Mouse (Mus musculus): ENCODE measurements around the gene Nradd. TPM values are rescaled to one million over a fixed set of nuclear protein-coding genes. Genes with fewer than 3 reads are reported as not detected.

The Nradd gene
- polyA plus RNA-seq (2015; fragmentation: Nextera tagmentation; extraction: Ambion mirVana), result 38.0 and 39.3 TPM in 2 replicates

- peak within 1 kb of the TSS; percentile 88 for H3K27ac ChIP-seq (replicated peaks)
- H3K9ac ChIP-seq, result peak within 1 kb of the TSS; percentile 78
- H3K4me2 ChIP-seq, result peak within 1 kb of the TSS; percentile 97
- H3K4me1 ChIP-seq (replicated peaks), result peaks cover 27% of the 10 kb centered on the region
- WGBS, result under 1% methylated on average over 41 of the region's 41 CpGs
- ATAC-seq (ENCODE audit: low read depth), result peak; percentile 95
- H3K36me3 ChIP-seq, result peaks cover 36% of the 10 kb centered on the region
- H3K27me3 ChIP-seq, result no peaks in the 10 kb centered on the region
- no peaks in the 10 kb centered on the region for H3K9me3 ChIP-seq
- peak within 1 kb of the TSS; percentile 53 for H3K4me3 ChIP-seq
Measured at GRCm38 (mm10) chr9:110624361-110625166, at the start of gene Nradd. Gene Nradd (minus strand): TSS chr9:110624452.

GRCm38 (mm10) chr9:110673107-110673752 lies 49.0 kb upstream of the Nradd start:
- WGBS, result 56% methylated on average over 10 of the region's 10 CpGs
- Histone ChIP-seq H3K9ac (no peak overlapping the region), H3K9me3 (no peaks in the 10 kb centered on the region), H3K4me2 (no peak overlapping the region), H3K27ac (replicated peaks) (0 out of 2 replicates have a peak overlapping the region, but pooled peaks have one; percentile 40), H3K4me1 (replicated peaks) (peaks cover 27% of the 10 kb centered on the region), H3K27me3 (no peaks in the 10 kb centered on the region), H3K36me3 (no peaks in the 10 kb centered on the region), H3K4me3 (no peak overlapping the region)
- no peak for ATAC-seq (ENCODE audit: low read depth)

- Histone ChIP-seq H3K4me2 (no peak overlapping the region), H3K27me3 (no peaks in the 10 kb centered on the region), H3K36me3 (no peaks in the 10 kb centered on the region), H3K4me3 (no peak overlapping the region), H3K9ac (no peak overlapping the region), H3K4me1 (replicated peaks) (peaks cover 23% of the 10 kb centered on the region), H3K9me3 (no peaks in the 10 kb centered on the region), H3K27ac (replicated peaks) (0 out of 2 replicates have a peak overlapping the region, but pooled peaks have one; percentile 40)
- 63% methylated on average over 7 of the region's 7 CpGs for WGBS
- ATAC-seq (ENCODE audit: low read depth), result peak; percentile 63; the same call in 1 of the 2 replicates
Measured at GRCm38 (mm10) chr9:110672462-110673106, 48.3 kb upstream of the Nradd start.

GRCm38 (mm10) chr9:110669785-110670184 lies 45.5 kb upstream of the Nradd start:
- Histone ChIP-seq H3K27me3 (no peaks in the 10 kb centered on the region), H3K4me2 (no peak overlapping the region), H3K9me3 (no peaks in the 10 kb centered on the region), H3K36me3 (no peaks in the 10 kb centered on the region), H3K4me1 (replicated peaks) (peaks cover 43% of the 10 kb centered on the region), H3K27ac (replicated peaks) (no peak overlapping the region), H3K9ac (no peak overlapping the region), H3K4me3 (no peak overlapping the region)
- no peak for ATAC-seq (ENCODE audit: low read depth)
- WGBS, result 91% methylated on average over 5 of the region's 5 CpGs

GRCm38 (mm10) chr9:110668601-110669293 lies 44.5 kb upstream of the Nradd start:
- H3K27ac ChIP-seq (replicated peaks), result no peak overlapping the region
- no peaks in the 10 kb centered on the region for H3K27me3 ChIP-seq
- 93% methylated on average over 6 of the region's 6 CpGs for WGBS
- H3K4me1 ChIP-seq (replicated peaks), result peaks cover 52% of the 10 kb centered on the region
- H3K36me3 ChIP-seq, result no peaks in the 10 kb centered on the region
- H3K9me3 ChIP-seq, result no peaks in the 10 kb centered on the region
- no peak for ATAC-seq (ENCODE audit: low read depth)
- H3K9ac ChIP-seq, result no peak overlapping the region
- no peak overlapping the region for H3K4me2 ChIP-seq
- H3K4me3 ChIP-seq, result no peak overlapping the region

- Histone ChIP-seq H3K4me3 (no peak overlapping the region), H3K27ac (replicated peaks) (no peak overlapping the region), H3K9ac (no peak overlapping the region), H3K4me2 (no peak overlapping the region), H3K9me3 (no peaks in the 10 kb centered on the region), H3K4me1 (replicated peaks) (peaks cover 41% of the 10 kb centered on the region), H3K27me3 (no peaks in the 10 kb centered on the region), H3K36me3 (no peaks in the 10 kb centered on the region)
- WGBS, result 59% methylated on average over 4 of the region's 4 CpGs
- no peak for ATAC-seq (ENCODE audit: low read depth)
Measured at GRCm38 (mm10) chr9:110667219-110667836, 43.1 kb upstream of the Nradd start.

- H3K4me2 ChIP-seq, result no peak overlapping the region
- no peak overlapping the region for H3K9ac ChIP-seq
- no peak for ATAC-seq (ENCODE audit: low read depth)
- H3K9me3 ChIP-seq, result no peaks in the 10 kb centered on the region
- H3K27me3 ChIP-seq, result no peaks in the 10 kb centered on the region
- H3K4me1 ChIP-seq (replicated peaks), result peaks cover 40% of the 10 kb centered on the region
- H3K27ac ChIP-seq (replicated peaks), result peak overlapping the region; percentile 28; the same call in 1 of the 2 replicates
- no peaks in the 10 kb centered on the region for H3K36me3 ChIP-seq
- H3K4me3 ChIP-seq, result no peak overlapping the region
- 20% methylated on average over 8 of the region's 8 CpGs for WGBS
Measured at GRCm38 (mm10) chr9:110666374-110666773, 42.1 kb upstream of the Nradd start.

- Histone ChIP-seq H3K4me1 (replicated peaks) (peaks cover 40% of the 10 kb centered on the region), H3K4me3 (no peak overlapping the region), H3K4me2 (no peak overlapping the region), H3K27ac (replicated peaks) (peak overlapping the region; percentile 28; the same call in 1 of the 2 replicates), H3K36me3 (no peaks in the 10 kb centered on the region), H3K27me3 (no peaks in the 10 kb centered on the region), H3K9ac (no peak overlapping the region), H3K9me3 (no peaks in the 10 kb centered on the region)
- no peak for ATAC-seq (ENCODE audit: low read depth)
- 12% methylated on average over 4 of the region's 4 CpGs for WGBS
Measured at GRCm38 (mm10) chr9:110665912-110666311, 41.7 kb upstream of the Nradd start.

GRCm38 (mm10) chr9:110662844-110663243 lies 38.6 kb upstream of the Nradd start:
- 94% methylated on average over 1 of the region's 1 CpGs for WGBS
- H3K36me3 ChIP-seq, result no peaks in the 10 kb centered on the region
- H3K9me3 ChIP-seq, result no peaks in the 10 kb centered on the region
- no peak overlapping the region for H3K4me2 ChIP-seq
- no peaks in the 10 kb centered on the region for H3K27me3 ChIP-seq
- H3K27ac ChIP-seq (replicated peaks), result no peak overlapping the region
- peaks cover 45% of the 10 kb centered on the region for H3K4me1 ChIP-seq (replicated peaks)
- no peak overlapping the region for H3K9ac ChIP-seq
- no peak for ATAC-seq (ENCODE audit: low read depth)
- no peak overlapping the region for H3K4me3 ChIP-seq

- Histone ChIP-seq H3K36me3 (no peaks in the 10 kb centered on the region), H3K4me3 (no peak overlapping the region), H3K4me1 (replicated peaks) (peaks cover 38% of the 10 kb centered on the region), H3K27me3 (no peaks in the 10 kb centered on the region), H3K9ac (no peak overlapping the region), H3K9me3 (no peaks in the 10 kb centered on the region), H3K4me2 (no peak overlapping the region), H3K27ac (replicated peaks) (no peak overlapping the region)
- ATAC-seq (ENCODE audit: low read depth), result no peak
- 82% methylated on average over 7 of the region's 7 CpGs for WGBS
Measured at GRCm38 (mm10) chr9:110660856-110661612, 36.8 kb upstream of the Nradd start.

GRCm38 (mm10) chr9:110660208-110660607 lies 36.0 kb upstream of the Nradd start:
- Histone ChIP-seq H3K27me3 (no peaks in the 10 kb centered on the region), H3K4me2 (no peak overlapping the region), H3K36me3 (no peaks in the 10 kb centered on the region), H3K4me3 (no peak overlapping the region), H3K27ac (replicated peaks) (no peak overlapping the region), H3K9me3 (no peaks in the 10 kb centered on the region), H3K4me1 (replicated peaks) (peaks cover 38% of the 10 kb centered on the region), H3K9ac (no peak overlapping the region)
- no peak for ATAC-seq (ENCODE audit: low read depth)
- WGBS, result 82% methylated on average over 2 of the region's 2 CpGs

Data from neural tube, embryonic 13.5 days (tissue).